Mouse (Mus musculus): ENCODE data around the gene Fam219b.

- TF ChIP-seq GATA1 (IDR thresholded peaks at IDR 0.05; ENCODE audit: low read length) (no peak), TAL1 (IDR thresholded peaks at IDR 0.05; ENCODE audit: low read length) (no peak)
Measured at GRCm38 (mm10) chr9:57503622-57504380, 33.5 kb upstream of the Fam219b start, which contains the start of gene Rpp25.
